Mouse (Mus musculus): ENCODE data around the gene Trim38.
A peak's percentile ranks its signal among the peaks of the same experiment; 100 is the strongest.
"Not testable (repeated sequence)": the region's sequence is repeated elsewhere in the genome, so short reads cannot be mapped to it uniquely, and the experiment has no call there.

The Trim38 gene

GRCm38 (mm10) chr13:23746201-23747080, 23.3 kb upstream of the Trim38 start, which contains the start of gene Hist1h2bb:
Gene Hist1h2bb (plus strand): TSS chr13:23746734.
- peak; percentile 80 for DNase-seq (ENCODE audit: low read depth, low spot score)

DNA sequence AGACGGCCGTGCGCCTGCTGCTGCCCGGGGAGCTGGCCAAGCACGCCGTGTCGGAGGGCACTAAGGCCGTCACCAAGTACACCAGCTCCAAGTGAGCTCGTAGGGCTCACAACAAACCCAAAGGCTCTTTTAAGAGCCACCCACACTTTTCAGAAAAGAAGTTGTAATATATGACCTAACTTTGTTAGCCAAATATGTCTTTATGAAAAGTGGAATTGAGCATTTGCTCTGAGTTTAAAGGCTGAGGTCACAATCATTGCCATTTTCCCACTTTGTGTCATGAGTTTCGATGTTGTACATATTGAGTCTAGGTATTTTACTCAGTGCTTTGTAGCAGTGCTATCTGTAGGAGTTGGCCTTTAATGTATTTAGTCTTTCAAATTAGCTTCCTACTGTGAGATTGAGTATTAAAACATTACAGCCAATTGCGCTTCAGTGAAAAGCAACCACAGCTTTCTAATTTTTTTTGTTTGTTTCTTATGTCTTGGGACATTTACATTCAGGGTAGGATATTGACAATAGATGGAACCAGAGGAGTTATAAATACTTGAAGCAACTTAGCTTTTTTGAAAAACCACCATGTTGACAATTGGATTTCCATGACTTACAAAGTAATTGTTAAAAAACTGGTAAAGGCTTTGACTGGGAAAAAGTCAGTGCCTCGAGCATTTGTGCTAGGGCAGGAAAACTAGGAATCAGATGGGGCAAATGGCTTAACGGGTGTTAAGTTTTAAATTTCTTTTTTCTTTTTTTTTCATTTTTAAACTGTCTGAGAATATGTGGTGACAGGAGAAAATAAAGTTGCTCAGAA, 22.4 kb upstream of the Trim38 start:
- DNase-seq (ENCODE audit: low read depth, low spot score) = no peak

DNA sequence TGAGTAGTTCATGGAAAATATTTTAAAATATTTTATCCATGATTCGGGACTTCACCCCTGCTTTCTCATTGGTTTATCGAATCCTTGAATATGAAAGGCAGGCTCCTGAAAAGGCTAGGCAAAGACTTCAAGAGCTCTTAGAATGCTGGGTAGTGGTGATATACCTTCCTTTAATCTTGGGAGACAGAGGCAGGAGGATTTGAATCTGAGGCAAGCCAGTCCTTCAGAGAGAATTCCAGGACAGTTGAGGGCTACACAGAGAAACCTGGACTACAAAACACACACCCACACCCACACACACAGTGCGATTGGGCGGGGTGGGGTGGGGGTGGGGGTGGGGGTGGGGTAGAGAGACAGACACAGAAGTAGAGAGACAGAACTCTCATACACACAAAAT, 21.8 kb upstream of the Trim38 start:
- no peak for DNase-seq (ENCODE audit: low read depth, low spot score)

- DNase-seq (ENCODE audit: low read depth, low spot score) = no peak
These were observed 20.1 kb upstream of the Trim38 start for GRCm38 (mm10) chr13:23749563-23750121.

DNA sequence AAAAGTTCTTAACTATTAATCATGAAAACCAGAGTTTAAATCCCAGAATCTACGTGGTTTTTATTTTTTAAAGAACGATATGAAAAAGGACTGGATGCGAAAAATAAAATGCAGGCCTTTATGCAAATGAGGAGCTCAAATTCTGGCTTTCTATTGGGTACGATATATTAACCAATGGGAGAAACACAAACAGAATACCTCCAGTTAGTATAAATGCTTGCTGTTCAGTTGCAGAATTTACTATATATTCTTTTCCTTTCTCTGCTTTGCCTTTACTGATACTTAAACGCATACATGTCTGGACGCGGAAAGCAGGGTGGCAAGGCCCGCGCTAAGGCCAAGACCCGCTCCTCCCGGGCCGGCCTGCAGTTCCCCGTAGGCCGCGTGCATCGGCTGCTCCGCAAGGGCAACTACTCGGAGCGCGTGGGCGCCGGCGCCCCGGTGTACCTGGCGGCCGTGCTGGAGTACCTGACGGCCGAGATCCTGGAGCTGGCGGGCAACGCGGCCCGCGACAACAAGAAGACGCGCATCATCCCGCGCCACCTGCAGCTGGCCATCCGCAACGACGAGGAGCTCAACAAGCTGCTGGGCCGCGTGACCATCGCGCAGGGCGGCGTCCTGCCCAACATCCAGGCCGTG, 18.8 kb upstream of the Trim38 start, which contains the start of gene Hist1h2ab:
Gene Hist1h2ab (plus strand): TSS at position 288 of the 639 bp plus-strand sequence.
- DNase-seq (ENCODE audit: low read depth, low spot score) = not testable (repeated sequence)

DNA sequence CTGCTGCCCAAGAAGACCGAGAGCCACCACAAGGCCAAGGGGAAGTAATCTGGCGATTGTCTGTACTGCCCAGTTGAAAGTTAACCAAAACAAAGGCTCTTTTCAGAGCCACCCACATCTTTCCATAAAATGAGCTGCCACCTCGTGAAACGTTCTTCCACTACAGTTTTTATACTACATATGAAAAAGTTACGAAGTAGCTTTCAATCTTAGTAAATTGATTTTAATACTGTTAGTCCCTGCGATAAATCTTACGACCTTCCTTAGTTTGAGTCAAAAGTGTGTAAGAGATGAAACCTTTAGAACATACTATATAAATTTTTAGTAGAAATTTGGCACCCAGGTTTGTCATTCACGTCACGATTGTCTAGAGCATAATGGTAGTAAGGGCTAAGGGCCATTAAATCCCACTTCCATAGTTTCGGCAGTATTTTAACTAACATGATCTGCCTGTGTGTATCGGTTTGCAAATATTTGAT, 18.2 kb upstream of the Trim38 start:
- DNase-seq (ENCODE audit: low read depth, low spot score) = no peak

- peak; percentile 89 for DNase-seq (ENCODE audit: low read depth, low spot score)
These were observed 17.5 kb upstream of the Trim38 start, which contains the start of gene Hist1h3b for GRCm38 (mm10) chr13:23752067-23752741. Gene Hist1h3b (plus strand): TSS chr13:23752267.

GRCm38 (mm10) chr13:23752742-23753172, 17.0 kb upstream of the Trim38 start:
- DNase-seq (ENCODE audit: low read depth, low spot score) = no peak

- DNase-seq (ENCODE audit: low read depth, low spot score) = no peak
These were observed 16.2 kb upstream of the Trim38 start for GRCm38 (mm10) chr13:23753314-23754078.

DNA sequence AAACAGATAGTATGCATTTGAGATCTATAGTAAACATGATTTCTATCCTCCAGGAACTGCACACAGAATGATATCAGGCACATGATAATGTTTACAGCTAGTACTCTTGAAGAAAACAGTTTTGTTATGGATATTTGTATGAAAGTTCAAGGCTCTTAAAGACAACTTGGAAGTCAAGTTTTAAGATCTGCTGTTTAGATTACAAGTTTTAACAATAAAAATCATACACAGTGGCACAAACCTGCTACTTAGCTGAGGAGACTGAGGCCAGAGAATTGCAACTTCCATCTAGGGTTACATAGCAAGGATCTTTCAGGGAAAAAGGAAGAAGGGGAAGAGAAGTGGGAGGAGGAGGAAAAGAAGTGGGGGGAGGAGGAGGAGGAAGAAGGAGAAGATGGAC, 14.7 kb upstream of the Trim38 start:
- no peak for DNase-seq (ENCODE audit: low read depth, low spot score)

DNA sequence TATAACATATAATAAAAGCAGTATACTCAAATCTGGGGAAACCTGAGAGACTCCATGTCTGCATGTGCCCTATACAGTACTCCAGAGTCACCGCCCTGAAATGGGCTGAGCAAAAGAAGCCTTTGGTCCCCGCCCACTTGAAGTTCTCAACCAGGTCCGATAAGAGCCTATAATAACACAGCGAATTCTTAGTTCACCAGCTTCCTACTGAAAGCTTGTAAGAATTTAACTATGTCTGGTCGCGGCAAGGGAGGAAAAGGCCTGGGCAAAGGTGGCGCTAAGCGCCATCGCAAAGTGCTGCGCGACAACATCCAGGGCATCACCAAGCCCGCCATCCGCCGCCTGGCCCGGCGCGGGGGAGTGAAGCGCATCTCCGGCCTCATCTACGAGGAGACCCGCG, 12.9 kb upstream of the Trim38 start, which contains the start of gene Hist1h4b:
Gene Hist1h4b (plus strand): TSS at position 224 of the 400 bp plus-strand sequence.
- DNase-seq (ENCODE audit: low read depth, low spot score) = peak; percentile 89

DNA sequence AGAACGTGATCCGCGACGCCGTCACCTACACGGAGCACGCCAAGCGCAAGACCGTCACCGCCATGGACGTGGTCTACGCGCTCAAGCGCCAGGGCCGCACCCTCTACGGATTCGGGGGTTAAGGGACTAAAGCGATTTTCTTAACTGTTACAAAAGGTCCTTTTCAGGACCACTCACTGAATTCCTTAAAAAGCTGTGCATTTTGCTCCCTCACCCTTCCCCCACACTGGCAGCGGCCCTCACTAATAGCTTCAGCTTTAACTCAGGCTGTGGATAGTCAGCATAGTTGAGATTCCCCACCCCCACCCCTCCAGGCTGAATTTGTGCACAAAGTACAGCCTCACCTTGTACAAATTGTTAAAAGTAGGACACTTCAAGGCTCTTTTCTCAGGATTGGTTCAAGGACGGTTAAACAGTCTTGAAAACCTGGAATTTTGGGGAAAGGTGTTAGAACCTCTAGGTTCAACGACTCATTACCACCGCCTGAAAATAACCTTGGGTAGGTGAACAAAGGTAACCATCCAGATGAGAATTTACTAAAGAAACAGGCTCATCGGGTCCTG, 12.4 kb upstream of the Trim38 start:
- no peak for DNase-seq (ENCODE audit: low read depth, low spot score)

DNA sequence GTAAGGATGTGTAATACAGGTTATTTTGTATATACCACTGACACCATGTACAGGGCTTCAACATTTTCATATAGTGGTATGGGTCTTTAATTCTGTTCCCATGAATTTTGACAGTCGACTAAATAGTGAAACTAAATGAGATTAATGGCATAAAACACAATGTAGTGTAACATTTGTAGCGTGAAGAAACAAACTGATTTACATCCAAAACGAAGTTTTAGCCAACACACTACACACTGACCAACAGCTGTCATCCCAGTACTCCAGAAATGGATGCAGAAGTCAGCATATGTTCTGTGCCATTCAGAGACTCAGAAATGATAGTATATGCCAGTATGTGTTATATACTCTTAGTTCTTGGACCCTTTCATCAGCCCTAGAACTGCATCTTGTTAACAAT, 11.8 kb upstream of the Trim38 start:
- no peak for DNase-seq (ENCODE audit: low read depth, low spot score)

DNA sequence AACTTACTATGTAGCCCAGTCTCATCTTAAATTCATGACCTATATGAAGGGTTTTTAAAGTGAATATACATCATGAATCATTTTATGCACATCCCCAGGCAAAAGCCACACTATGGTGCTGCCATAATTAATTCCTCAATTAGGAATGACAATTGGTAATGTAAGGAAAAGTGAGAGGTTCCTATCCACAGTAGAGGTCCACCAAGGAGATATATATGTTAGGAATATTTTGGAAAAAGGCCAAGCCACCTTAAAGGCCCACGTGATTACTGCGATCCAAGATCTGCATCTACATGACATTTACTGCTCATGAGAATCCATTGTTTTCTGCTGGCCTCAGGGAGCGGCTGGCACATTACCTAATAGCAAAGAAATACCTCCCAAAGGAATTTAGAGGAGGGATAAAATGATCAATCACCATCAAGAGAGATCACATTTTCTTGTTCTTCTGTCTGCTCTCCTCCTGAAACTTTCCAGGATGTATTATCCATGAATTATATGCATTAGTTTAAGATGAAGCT, 10.4 kb upstream of the Trim38 start:
- DNase-seq (ENCODE audit: low read depth, low spot score) = no peak

DNA sequence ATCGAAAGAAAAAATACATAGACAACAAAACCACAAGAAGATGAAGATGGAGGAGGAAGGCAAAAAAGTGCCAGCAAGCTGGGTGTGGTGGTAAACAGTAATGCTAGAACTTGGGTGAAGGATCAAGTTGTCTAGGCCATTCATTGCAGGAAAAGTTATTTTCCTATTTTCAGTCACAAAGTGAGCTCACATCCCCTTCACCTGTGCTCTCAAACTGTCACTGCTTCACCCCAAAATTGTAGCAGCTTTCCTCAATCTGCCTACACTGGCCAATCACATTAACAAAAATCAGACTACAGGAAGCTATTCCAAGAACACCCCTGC, 9.8 kb upstream of the Trim38 start:
- no peak for DNase-seq (ENCODE audit: low read depth, low spot score)

DNA sequence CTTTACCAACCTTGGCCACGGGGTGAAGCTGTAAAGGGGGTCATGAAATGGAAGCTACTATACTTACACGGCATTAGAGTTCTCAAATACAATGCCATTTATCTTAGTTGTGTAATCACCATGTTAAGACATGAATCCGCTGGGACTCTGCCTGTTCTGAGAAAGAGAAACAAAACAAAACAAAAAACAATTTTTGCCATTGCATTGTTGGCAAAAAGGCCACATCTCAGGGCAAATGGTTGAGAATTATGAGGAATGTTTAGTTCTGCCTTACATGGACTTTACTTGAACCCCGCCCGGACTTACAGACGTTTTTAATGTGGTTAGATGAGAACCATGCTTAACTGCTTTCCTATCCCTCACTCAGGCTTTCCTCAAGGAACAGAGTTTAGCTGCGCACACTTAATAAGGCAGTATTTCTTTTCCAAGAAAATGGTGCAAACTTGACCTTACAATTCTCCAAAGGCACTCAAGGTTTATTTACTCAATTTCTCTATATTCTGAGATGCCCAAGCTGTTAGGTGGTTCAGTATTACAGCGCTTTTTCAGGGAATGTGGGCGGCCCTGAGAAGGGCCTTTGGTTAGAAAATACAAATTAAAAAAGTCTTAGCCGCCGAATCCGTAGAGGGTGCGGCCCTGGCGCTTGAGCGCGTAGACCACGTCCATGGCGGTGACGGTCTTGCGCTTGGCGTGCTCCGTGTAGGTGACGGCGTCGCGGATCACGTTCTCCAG, 9.3 kb upstream of the Trim38 start:
- DNase-seq (ENCODE audit: low read depth, low spot score) = no peak

DNA sequence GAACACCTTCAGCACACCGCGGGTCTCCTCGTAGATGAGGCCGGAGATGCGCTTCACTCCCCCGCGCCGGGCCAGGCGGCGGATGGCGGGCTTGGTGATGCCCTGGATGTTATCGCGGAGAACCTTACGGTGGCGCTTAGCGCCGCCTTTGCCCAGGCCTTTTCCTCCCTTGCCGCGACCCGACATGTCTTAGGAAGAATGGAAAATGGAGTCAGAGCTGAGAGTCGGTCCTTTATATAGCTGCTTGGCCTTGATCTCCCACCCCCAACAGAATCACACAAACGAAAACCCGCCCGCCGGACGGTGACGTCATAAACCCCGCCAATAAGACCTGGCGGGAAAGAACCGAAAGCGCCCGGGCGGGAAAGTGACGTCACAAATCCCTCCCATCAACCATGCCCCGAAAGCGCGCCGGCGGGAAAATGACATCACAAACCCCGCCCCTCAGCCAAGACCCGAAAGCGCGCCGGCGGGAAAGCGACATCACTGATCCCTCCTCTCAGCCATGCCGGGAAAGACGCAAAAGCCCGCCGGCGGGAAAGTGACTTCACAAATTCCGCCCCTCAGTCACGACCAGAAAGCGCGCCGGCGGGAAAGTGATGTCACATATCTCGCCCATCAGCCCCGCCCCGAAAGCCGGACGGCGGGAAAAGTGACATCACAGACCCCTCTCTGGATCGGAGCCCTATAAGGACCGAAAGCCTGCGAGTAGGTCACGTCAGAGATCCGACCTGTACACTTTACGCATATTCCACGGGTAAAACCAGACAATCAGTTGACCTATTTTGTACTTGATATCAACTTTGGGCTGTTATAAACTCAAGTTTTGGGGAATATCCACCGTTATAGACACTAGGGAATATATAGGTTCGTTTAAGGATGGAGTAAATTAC, 8.5 kb upstream of the Trim38 start, which contains the start of gene Hist1h4a:
Gene Hist1h4a (minus strand): TSS at position 259 of the 893 bp plus-strand sequence.
- peak; percentile 96 for DNase-seq (ENCODE audit: low read depth, low spot score)

All from embryo, embryonic 11.5 days (tissue).